Mouse (Mus musculus) heart, postnatal 0 days (tissue): Measurements from ENCODE around the gene Pcbp3.

Source experiments
- CTCF ChIP-seq: IDR thresholded peaks from 2 replicates; pipeline ENCODE4 v1.5.1; 2016; ENCODE audit warnings: antibody characterized with exemption, control low read depth, low read depth
- EP300 ChIP-seq: IDR thresholded peaks from 2 replicates; pipeline ENCODE4 v1.6.1; 2016; ENCODE audit warnings: antibody characterized with exemption, low read depth

DNA sequence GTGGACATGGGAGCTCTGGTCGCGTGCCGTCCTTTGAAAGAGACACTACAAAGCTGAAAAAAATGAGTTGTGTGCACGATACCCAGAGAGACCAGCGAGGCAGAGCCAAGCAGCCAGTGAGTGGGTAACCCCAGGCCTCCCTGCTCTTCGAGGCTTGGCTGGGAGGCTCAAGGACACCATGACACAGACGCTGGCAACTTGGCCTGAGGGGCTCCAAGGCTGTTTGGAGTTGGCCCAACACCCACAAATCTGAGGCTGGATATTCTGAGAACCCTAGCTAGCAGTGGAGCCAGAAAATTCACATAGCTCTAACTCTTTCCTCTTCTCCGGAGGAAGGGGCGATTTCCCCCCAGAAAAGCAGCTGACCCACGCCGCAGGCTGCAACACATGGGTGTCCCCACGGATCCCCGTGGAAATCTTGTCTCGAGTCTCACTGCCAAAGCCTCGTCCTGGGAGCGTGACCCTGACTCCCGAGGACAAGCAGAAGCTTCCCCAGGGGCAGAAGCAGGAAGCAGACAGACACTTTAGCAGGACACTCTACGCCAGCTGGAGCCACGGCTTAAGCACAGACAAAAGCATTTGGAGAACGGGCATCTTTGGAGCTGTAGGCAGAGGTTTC is 230.0 kb downstream of the Pcbp3 start:
- TF ChIP-seq CTCF: no peak
- TF ChIP-seq EP300: no peak
